Mouse (Mus musculus): Measurements from ENCODE around the gene Fam186a. TPM values are rescaled to one million over a fixed set of nuclear protein-coding genes. Genes with fewer than 3 reads are reported as not detected.

Fam186a gene
- polyA plus RNA-seq, 1 experiment from 2014 or later, result not detected

Other genes starting within 250 kb of the Fam186a start
- 0.80 and 1.1 TPM in 2 replicates for gene Gpd1, start 249.5 kb downstream of the Fam186a start, polyA plus RNA-seq (2014; fragmentation: Nextera tagmentation; extraction: Ambion mirVana)
- 230 and 237 TPM in 2 replicates for gene Cox14, start 241.4 kb downstream of the Fam186a start, polyA plus RNA-seq (2014; fragmentation: Nextera tagmentation; extraction: Ambion mirVana)
- gene Cers5, start 194.2 kb downstream of the Fam186a start, polyA plus RNA-seq (2014; fragmentation: Nextera tagmentation; extraction: Ambion mirVana), result 55.3 and 60.8 TPM in 2 replicates
- 16.9 and 18.6 TPM in 2 replicates for gene Lima1, start 91.6 kb downstream of the Fam186a start, polyA plus RNA-seq (2014; fragmentation: Nextera tagmentation; extraction: Ambion mirVana)
- gene Larp4, start 3.0 kb upstream of the Fam186a start, polyA plus RNA-seq (2014; fragmentation: Nextera tagmentation; extraction: Ambion mirVana), result 33.4 TPM in 2 replicates
- gene Dip2b, start 71.6 kb upstream of the Fam186a start, polyA plus RNA-seq (2014; fragmentation: Nextera tagmentation; extraction: Ambion mirVana), result 20.2 and 20.3 TPM in 2 replicates

Measured in heart, embryonic 14.5 days (tissue).